Mouse (Mus musculus) left cerebral cortex, postnatal 10 days (tissue): ENCODE results near the gene Commd9. TPM values are rescaled to one million over a fixed set of nuclear protein-coding genes. Genes with fewer than 3 reads are reported as not detected.

ENCODE experiments used
- DNase-seq, 2 experiments: peaks; one replicate each; pipeline ENCODE4 v3.0.0; 2021 to 2022; ENCODE audit warnings: low spot score in 2 of 2, mixed read lengths in 1 of 2; ENCODE audit errors: extremely low spot score in 1 of 2
- intact Hi-C: fragments of 180-260 bp; cut with DNase I; formaldehyde crosslinking; loops from one replicate; pipeline ENCODE4 v1.15.1; 2025
- total RNA-seq, 2 experiments: library from RNA; stranded (reverse); gene quantifications; 2 replicates each; pipeline ENCODE4 v1.2.3; 2021

The Commd9 gene
- total RNA-seq, 2 experiments from 2014 or later: 41.3 to 42.2 TPM

DNA sequence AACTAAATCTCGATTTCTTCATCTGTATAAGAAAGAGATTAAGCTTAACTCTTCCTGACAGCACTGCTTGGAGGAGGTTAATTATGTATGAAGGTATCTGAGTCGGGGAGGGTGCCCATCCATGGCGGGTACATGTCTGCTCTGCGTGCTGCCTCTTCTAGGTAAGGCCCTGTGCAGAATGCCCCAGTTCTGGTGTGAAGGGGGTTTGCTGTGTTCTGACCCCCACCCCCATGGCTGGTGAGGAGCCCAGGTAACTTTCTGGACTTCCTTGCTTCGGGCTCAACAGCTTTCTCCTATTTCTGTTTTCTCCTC is 20.3 kb downstream of the Commd9 start:
- intact Hi-C loops: loop anchor here (5.0 to 10.0 kb wide), 2 partner anchors 201 to 378 kb away; no protein-coding TSS in a partner anchor
- no peak for DNase-seq

DNA sequence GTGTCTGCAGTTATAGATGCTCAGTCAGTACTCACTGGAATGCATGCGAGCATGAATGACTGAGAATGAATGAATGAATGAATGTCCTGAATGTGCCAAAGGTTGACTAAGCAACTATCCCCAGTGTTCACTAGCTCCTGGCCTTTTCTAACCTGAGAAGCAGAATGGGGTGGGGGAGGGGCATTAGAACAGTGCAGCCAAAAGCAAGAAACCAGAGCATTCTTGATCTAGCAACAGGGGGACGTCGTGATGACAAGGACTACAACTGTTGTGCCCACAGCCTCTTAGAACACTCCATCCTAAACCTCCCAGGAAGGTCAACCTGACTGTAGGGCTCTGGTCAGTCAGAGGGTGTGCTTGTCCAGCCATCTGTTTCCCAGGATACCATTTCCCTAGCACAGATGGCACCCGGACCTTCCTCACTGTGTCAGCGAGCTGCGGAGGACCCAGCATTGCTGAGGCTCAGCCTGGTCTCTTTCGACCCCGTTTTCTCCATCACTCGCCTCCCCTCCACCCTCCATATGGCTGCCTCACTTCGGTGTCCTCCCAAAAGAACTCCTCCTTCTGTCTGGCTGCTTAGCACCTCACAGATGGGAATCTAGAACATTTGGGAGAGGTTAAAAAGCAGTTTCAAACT is 21.5 kb downstream of the Commd9 start:
- peak in 1 of 2 experiments; percentile 15 for DNase-seq

DNA sequence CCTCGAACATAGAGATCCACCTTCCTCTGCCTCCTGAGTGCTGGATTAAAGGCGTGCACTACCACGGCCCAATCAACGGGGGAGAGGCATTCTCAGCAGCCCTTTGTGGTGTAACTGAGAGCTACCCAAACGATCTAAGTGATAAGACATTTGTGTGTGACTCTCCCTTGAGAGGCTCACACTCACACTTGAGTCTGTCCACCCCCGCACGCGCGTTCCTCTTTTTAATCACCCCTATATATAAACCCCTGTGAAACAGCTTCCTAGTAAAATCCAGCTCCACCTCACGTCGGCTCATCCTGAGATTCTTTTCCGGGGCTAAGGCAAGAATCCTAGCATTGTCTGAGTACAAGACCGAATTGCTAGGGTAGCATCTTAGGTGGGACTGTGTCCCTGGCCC is 22.7 kb downstream of the Commd9 start:
- no peak for DNase-seq
- intact Hi-C loops: loop anchor here (5.0 to 10.0 kb wide), 2 partner anchors 199 to 376 kb away; no protein-coding TSS in a partner anchor

More for the DNA sequence above, 21.5 kb downstream of the Commd9 start:
- intact Hi-C loops: loop anchor here (5.0 to 10.0 kb wide), 2 partner anchors 200 to 377 kb away; no protein-coding TSS in a partner anchor

GRCm38 (mm10) chr2:101909326-101910080 is 23.5 kb downstream of the Commd9 start:
- no peak for DNase-seq
- intact Hi-C loops: loop anchor here (5.0 to 10.0 kb wide), 2 partner anchors 198 to 375 kb away; no protein-coding TSS in a partner anchor

GRCm38 (mm10) chr2:101918518-101918917 is 32.5 kb downstream of the Commd9 start:
- intact Hi-C loops: no loop called here
- no peak for DNase-seq

- DNase-seq: no peak
- intact Hi-C loops: no loop called here
These were observed 34.1 kb downstream of the Commd9 start for GRCm38 (mm10) chr2:101920136-101920554.

GRCm38 (mm10) chr2:101922302-101922701 is 36.3 kb downstream of the Commd9 start:
- intact Hi-C loops: no loop called here
- DNase-seq: no peak

- no peak for DNase-seq
- intact Hi-C loops: no loop called here
These were observed 37.1 kb downstream of the Commd9 start for GRCm38 (mm10) chr2:101923181-101923580.

DNA sequence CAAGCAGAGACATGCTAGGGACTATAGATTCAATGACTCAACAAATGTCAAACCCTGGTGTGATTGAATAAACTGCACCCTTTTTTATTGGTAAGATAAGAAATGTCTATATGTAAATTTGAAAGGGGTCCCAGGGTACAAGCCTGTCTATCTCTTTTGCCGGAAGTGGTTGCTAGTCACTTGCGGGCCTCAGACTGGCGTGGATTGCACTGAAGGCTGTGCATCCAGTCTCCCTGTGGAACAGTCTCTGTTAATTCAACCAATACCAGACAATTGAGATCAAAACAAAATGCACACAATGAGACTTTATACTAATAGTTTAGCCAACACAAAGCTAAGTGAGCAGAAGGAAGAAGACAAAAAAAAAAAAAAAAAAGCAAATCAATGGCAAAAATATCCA is 39.1 kb downstream of the Commd9 start:
- no peak for DNase-seq
- intact Hi-C loops: no loop called here

GRCm38 (mm10) chr2:101925591-101926188 is 39.6 kb downstream of the Commd9 start:
- no peak for DNase-seq
- intact Hi-C loops: no loop called here

DNA sequence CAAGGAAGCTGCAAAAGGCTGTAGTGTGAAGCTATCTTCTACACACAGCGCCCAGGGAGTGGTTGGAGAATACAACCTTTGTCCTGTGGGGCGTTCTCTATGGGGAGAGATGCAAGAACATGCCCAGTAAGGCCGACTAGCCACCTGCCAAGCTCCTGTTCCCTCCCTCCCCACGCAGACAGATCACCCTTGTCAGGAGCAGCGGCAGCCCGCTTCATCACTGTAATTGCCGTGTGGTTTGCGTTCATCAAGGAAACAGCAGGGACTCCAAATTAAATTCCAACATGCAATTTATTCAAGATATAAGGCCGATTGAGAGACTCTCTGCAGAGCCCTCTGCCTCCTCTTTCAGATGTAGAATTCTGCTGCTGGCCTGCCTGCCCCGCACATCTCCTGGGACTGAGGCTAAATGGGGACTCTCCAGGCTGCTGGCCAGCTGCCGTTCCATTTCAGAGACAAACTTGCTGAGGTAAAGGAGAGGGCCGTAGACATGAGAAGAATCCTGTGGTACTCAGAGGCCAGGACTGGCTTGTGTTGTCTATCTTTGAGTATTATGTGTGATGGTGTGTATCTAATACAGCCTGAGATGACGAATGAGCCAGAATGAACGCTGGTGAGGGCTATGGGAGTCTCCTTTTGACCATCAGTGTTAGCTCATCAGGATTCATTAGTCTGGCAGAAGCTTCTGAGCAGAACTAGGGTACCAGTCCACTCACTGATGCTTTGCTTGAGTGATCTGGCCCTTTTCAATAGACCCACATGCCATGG is 46.3 kb downstream of the Commd9 start:
- intact Hi-C loops: no loop called here
- no peak for DNase-seq

DNA sequence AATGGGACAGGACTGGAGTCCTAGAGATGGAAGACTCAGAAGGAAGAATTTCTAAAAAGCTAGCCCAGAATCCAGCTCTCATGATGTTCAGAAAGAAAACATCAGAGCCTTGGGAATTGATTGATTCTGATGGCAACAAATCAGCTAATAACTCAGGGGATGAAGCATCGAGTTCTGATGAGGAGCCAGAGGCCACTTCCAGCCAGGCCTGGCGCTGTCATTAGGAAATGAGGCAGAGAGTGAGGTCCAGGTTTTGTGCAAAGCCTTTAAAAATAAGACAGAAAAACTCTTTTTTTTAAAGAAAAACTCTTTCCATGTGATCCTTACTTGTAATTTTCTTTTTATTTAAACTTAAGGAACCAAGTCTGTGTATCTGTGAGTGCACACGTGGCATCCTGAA is 47.3 kb downstream of the Commd9 start:
- intact Hi-C loops: no loop called here
- DNase-seq: no peak

DNA sequence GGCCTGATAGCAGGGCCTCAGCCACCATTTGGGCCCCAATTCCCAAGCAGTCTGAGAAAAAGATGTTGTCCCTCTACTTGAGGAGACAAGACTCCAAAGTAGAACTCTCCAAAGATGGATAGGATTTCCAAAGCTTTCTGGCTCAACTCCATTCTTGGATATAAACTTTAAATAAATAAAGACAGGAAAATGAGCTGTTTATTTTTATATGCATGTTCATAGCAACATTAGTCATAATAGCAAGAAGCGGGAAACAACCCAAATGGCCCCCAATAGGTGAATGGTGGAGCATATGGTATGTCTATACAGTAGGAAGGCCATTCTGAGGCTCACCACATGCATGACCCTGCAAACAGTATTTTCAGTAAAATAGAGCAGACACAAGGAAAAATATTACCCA is 49.0 kb downstream of the Commd9 start:
- DNase-seq: no peak

DNA sequence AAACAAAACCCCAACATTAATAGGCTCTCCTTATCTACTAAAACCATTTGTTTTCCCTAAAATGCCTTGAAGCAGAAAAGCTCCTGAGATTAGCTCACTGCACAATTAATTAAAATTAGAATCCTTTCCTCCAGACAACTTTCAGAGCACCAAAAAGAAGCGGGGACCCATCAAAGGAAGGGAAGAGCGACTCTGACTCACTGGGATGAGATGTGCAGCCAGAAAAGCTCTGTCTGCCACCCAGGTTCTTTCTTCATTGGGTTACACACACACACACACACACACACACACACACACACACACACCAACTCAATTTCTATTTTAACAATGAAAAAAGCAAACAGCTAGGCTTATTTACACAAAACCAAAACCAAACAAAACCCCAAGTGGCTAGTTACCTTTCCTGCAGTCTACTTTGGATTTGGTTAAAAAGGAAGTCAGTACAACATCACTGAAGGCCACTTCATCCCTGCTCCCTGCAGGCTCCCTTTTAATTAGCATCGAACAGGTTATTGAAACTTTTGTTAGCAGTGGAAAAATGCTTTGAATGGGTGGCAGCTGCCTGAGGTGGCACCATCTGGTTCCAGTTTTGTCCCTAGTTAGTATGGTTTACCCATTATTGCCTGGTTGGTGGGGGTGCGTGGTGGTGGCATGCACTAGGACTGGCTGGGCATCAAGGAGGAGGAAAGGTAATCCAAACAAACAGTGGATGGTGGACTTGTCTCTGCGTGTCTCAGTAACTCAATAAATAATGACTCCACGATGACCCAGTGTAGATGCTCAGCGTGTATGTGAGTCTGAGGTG is 64.9 kb downstream of the Commd9 start:
- intact Hi-C loops: no loop called here
- DNase-seq: no peak

More for the DNA sequence above, 49.0 kb downstream of the Commd9 start:
- intact Hi-C loops: no loop called here

Other genes starting within 250 kb of the Commd9 start
- under 1 TPM; 0.34 to 0.51 TPM for gene Rag1, start 236.7 kb upstream of the Commd9 start, total RNA-seq
- gene B230118H07Rik, start 236.7 kb upstream of the Commd9 start, total RNA-seq: 10 to 100 TPM; 24.7 to 27.9 TPM
- gene Traf6, start 207.8 kb upstream of the Commd9 start, total RNA-seq: 10 to 100 TPM in 1 of 2 experiments, 1 to 10 TPM in 1; 8.9 to 10.3 TPM
- 1 to 10 TPM; 2.3 to 4.5 TPM for gene Prr5l, start 3.2 kb upstream of the Commd9 start, total RNA-seq